Mouse (Mus musculus) thymus, postnatal 14 days (tissue): ENCODE data around the gene Rnf185.
A peak's percentile ranks its signal among the peaks of the same experiment; 100 is the strongest.

Experiments used
- DNase-seq: peaks from one replicate; pipeline ENCODE4 v3.0.0; 2021

The Rnf185 gene

DNA sequence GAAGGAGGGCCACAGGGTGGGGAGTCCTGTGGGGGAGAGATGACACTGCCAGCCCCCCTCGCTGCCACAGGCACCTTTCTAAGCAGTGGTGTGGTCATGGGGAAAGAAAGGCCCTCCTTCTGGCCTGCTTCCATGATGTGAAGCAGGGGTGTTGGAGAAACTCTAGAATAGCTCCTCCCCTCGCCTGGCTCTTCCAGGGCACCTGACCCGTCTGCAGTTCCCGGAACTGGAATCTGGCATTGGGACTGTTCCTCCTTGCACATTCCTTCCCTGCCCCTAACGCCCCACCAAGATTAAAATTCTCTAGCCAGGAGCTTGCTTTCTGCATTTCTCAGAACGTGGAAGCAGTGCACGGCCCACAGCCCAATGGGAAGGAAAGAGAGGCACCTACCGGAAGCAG, 59.6 kb downstream of the Rnf185 start:
- DNase-seq, result no peak

DNA sequence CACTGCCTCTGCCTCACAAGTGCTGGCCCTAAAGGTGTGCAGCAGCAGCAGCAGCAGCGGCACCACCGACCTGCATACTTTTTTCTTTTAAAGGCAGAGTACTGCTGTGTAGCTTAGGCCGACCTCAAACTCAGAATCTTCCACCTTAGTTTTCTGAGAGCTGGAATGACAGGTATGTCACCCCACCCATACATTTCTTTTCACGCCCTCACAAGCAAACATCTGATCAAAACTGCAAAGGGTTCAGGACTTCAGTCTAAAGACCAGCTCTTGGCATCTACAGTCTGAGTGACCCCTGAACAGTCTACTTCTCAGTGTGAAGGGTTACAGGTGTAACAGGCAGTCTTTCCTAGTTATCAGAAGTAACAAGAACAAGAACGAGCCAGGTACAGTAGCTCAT, 61.4 kb downstream of the Rnf185 start:
- DNase-seq, result no peak

GRCm38 (mm10) chr11:3389996-3390395, 62.2 kb downstream of the Rnf185 start:
- DNase-seq, result no peak

DNA sequence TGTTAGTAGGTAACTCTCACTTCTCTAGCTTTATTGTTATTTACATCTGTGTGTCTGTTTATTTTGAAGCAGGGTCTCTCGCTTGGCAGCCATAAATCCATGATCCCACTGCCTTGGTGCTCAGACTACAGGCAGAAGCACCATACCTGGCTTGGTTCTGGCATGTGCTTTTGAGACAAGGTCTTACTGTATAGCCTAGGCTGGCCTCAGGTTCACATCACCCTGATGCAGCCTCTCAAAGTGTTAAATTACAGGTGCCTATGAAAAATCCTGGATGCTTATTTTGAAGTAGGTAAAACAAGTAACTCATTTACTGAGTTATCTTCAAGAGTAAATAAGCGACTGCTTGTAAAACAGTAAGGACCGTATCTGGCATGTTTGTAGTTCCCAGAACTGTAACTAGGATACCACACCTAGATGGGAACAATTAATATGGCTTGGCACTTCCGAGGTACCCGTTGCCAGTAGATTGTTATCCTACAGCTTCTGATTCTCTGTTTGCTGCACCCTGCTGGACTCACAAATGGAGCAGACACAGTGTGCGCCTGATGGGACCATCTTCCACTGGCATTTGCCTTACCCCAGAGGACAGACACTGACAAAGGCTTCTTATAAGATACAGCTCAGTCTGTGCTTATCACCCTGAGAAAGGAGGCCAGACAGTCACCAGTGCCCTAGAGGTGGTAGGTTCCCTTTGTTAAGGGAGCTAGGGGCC, 64.5 kb downstream of the Rnf185 start:
- DNase-seq, result no peak

DNA sequence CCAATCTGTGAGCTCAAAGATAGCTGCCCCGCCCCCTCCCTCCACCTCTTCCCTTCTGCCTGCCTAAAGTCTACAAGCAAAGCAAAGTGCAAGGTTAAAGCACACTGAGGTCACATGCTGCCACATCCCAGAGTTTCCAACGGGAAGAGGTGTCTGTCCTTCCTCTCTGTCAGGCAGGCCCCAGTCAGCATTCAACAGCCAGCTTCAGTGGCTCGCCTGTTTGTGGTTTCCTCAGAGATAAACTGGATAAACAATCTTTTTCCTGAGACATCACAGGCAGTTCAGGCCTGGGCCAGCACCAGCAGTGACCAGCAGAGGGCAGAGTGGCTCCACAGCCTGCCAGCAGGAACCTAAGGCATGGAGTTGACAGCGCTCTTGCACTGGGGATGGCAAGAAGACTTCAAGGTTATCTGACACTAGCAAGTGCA, 65.2 kb downstream of the Rnf185 start:
- peak; percentile 88 for DNase-seq

DNA sequence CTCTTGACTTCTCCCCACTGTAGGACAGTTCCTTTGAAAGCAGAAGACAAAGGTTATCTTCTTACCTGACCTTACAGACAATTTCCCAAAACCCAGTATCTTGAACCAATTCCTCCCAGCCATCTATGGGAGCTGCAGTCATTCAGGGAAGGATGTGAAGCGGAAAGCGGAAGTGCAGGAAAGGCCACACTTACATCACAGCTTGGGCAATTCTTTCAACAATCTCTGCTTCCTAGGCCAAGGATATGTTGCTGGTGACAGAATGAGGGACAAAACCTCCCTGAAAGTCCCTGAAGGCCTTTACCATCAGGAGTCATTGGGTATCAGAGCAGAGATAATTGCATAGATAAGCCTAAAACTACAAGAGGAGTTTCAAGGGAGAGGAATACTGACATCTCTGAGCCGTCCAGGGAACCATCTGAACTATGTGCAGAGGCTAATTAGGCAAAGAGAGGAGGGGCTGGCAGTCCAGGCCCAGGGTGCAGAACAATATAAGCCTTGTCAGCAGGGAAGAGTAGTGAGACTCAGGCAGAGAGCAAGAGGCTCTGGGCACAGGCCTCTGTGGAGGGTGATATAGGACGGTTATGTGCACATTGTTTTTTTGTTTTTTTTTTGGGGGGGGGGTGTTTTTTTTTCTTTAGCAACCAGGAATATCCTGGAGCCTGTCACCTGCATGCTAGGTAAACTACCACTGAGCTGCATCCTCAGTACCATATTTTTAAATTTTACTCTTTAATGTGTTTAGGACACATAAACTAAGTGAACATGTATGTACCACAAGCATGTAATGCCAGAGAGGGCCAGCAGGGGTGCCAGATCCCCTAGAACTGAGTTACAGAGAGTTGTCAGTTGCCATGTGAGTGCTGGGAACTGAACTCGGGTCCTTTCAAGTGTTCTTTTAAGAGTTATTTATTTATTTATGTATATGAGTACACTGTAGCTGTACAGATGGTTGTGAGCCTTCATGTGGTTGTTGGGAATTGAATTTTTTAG, 69.3 kb downstream of the Rnf185 start:
- peak; percentile 36 for DNase-seq

DNA sequence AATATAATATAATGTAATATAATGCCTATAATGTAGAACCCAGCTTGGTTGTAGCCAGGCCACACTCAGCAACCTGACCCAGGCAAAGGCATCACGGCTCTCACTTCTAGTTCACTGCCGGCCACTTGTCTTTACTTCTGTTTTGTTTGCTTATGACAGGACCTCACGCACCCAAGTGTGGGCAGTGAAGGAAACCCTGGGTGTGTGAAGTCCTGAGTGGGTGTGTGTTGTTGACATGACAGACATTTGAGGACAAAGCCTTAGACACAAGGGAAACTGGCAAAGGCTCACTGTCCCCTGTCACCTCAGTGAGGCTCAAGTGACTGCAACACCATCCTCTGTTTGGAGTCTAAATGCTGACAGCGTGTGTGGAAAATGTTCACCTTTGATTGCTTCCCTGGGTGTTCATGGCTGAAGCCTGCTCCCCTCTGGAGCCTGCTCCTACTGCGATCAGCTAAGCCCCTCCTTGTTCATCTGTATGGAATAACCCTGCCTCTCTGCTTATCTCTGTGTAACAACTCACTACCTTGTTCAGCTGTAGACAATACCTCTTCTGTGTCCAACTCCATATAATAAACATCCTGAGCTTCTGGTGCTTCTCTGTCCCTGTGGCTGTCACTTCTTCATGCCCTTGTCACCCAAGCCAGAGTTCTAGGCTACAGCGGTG, 70.9 kb downstream of the Rnf185 start:
- no peak for DNase-seq

DNA sequence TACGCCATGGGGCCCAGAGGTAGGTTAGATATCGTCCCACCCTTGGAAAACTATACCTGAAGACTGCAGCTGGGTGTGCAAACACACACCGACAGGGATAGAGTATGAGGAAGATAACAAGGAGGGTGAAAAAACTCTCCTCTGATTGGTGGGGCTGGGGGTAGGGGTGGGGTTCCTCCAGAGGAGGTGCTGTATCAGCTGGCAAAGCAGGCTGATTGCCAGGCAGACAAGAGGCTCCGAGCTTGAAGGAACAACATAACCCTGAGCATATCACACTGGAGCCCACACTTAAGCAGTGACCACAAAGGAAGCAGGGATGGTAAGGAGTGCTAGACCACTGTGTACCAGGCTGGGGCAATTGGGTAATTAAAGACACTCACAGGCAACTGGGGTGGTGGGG, 72.7 kb downstream of the Rnf185 start:
- no peak for DNase-seq

- no peak for DNase-seq
Observed at GRCm38 (mm10) chr11:3374741-3375140, 77.4 kb downstream of the Rnf185 start.

DNA sequence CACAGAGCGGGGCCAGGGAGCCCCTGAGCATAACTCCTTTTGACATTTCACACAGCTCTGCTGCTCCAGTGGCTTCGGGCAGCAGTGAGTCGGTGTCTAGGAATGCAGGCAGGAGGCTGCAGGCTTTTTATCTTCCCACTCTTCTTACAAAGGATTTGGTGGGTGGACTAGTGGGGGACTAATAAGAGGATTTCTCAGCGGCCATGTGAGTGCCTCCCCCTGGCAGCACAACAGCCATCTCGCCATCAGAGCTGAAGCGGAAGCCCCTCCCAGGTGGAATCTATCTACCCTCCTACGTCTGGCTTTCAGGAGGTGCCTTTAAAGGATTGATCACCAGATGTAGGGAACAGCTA, 77.9 kb downstream of the Rnf185 start:
- DNase-seq, result no peak

DNA sequence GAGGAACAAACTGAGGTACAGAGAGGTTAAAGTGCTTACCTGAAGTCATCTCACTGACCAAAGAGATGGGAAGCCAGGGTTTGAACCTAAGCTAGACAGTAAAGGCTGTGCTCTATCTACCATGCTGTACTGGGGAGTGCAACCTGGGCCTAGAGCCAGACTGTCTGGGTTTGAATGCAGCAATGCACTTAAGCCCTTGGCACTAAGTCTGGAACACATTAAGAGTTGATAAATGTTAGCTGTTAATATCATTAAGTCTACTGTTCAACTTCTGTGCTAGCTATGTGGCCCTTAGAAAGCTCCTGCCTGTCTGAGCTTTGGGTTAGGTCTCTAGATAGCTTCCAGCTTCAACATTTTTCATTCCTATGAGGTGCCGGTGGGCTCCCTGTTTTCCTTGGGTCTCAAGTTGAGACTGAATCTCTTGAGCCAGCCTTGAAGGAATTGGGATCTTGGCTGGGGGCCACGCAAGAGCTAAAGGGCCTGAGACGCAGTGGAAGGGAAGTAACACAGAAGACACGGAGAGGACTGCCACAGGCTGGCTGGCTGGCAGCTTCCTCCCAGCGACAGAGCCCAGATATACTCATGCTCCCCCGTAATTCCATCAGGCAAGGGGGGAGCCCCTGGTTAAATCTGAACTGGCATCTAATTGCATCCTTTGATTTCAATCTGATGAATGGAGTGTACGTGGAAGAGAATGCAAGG, 78.4 kb downstream of the Rnf185 start:
- no peak for DNase-seq

DNA sequence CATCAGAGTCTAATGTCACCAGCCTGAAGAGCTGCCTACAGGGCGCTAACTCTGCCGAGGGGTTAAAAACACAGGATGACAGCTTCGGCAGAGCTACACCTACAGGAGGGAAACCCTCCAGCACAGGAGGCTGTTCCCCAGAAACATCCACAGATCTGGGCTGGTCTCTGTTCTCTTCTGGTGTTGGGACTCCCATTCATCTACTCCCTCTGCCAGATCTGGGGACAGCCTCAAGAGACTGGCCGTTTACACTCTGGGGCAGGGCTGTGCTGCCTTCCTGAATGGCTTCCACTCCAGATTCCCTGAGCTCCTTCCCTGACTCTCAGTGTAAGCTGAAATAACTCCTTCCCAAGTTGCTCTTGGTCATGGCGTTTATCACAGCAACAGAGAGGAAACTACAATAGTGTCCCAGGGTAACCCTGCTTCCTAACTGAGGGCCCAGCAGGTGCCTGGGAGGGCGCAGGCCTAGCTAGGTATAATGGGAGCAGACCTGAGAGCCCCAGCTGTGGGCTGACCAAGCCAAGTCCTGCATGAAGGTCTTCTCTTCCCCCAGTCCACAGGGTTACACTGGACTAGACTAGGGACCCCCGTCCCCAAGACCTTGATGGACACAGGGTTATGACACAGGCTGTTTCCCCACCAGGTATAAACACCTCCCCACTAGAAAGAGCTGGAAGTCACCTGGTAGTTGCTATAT, 80.4 kb downstream of the Rnf185 start:
- no peak for DNase-seq

- DNase-seq, result peak; percentile 80
Observed at GRCm38 (mm10) chr11:3370928-3371598, 81.1 kb downstream of the Rnf185 start.

DNA sequence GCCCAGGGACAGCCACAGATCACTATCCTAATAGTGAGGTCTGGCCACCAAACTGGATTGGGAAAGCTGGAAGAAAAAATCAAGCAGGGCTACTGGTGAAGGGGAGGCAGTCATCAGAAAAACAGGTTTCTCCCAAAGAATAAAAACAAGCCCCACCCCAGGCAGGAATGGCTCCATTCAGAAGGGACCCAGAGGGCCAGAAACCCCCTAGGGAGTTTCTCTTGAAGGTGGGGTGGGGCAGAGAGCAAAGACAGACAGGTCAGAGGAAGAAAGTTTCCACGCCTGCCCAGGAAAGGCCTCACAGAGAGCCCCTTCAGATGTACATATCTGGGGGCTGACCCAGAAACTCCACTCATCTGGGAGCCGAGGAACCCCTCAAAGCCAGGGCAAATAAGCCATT, 82.0 kb downstream of the Rnf185 start:
- DNase-seq, result no peak

- DNase-seq, result no peak
Observed at GRCm38 (mm10) chr11:3369449-3369848, 82.7 kb downstream of the Rnf185 start.

DNA sequence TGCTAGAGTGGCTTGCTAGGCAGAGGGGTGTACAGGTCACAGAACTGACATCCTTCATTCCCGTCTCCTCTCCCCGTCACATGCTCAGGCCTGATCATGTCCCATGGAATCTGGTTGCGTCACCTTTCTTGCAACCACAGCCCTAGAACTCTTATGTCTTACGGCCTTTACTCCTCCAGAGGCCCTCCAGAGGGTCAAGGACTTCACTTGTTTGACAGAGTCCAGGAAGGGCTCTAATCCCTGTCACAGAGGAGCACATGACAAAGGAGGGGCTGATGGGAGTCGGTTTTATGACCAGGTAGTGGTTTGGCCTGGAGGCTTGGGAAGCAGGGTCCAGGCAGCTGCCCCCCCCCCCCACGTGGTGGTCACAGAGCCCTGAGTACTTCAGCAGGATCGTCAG, 83.2 kb downstream of the Rnf185 start:
- DNase-seq, result no peak

GRCm38 (mm10) chr11:3366411-3366810, 85.8 kb downstream of the Rnf185 start:
- DNase-seq, result no peak
